8 mouse cellular contexts compared by ENCODE assay signal in genomic region chr14:16365362-16366173, GRCm38 (mm10). TPM values are rescaled to one million over a fixed set of nuclear protein-coding genes. Genes with fewer than 3 reads are reported as not detected.
DNase-seq lines count a peak whose midpoint lies in the region; ATAC-seq and TF ChIP-seq lines count a peak whose summit lies in the region.

No protein-coding gene starts in this region.

- H3K9me3 ChIP-seq in ES-E14 (ENCODE audit: control insufficient read depth, insufficient read depth, low read depth, low read length), result no peaks in the 10 kb centered on the region
- no peaks in the 10 kb centered on the region for H3K9me3 ChIP-seq in forebrain, postnatal 0 days (ENCODE audit: low read length)
- no peaks in the 10 kb centered on the region for H3K9me3 ChIP-seq in lung, postnatal 0 days (ENCODE audit: low read length)

- WGBS in cerebellum, adult 2 months, result under 1% methylated on average over 87 of the region's 87 CpGs
- WGBS in forebrain, postnatal 0 days, result 2% methylated on average over 82 of the region's 87 CpGs
- 3% methylated on average over 79 of the region's 87 CpGs for WGBS in lung, postnatal 0 days

- peak overlapping the region; percentile 80 for H3K9ac ChIP-seq in ES-E14 (ENCODE audit: insufficient read depth, low read depth, low read length, poor library complexity, severe bottlenecking)
- peak overlapping the region; percentile 99 for H3K9ac ChIP-seq in forebrain, postnatal 0 days
- peak overlapping the region; percentile 98 for H3K9ac ChIP-seq in lung, postnatal 0 days (replicated peaks; ENCODE audit: low read depth)

- DNase-seq in ES-E14 (ENCODE audit: low read depth, low spot score), result peak; percentile 27
- DNase-seq in cerebellum, adult 2 months, result peak; percentile 78 to 82
- DNase-seq in forebrain, postnatal 0 days, result peak; percentile 72
- peak; percentile 16 for DNase-seq in layer of hippocampus, adult 9-10 months (ENCODE audit: low spot score)
- DNase-seq in lung, postnatal 0 days (ENCODE audit: low spot score), result peak; percentile 80
- DNase-seq in ovary, postnatal 10 days (ENCODE audit: low spot score), result peak; percentile 41
- DNase-seq in thymus, postnatal 0 days (ENCODE audit: low spot score), result peak; percentile 74

- TF ChIP-seq CTCF in cerebellum, adult 2 months (IDR thresholded peaks at IDR 0.05; ENCODE audit: borderline replicate concordance, insufficient read depth, low read depth, low read length), result no peak
- TF ChIP-seq CTCF in forebrain, postnatal 0 days (IDR thresholded peaks at IDR 0.05; ENCODE audit: low read depth), result no peak
- TF ChIP-seq CTCF in lung, postnatal 0 days (IDR thresholded peaks at IDR 0.05), result peak; percentile 3; the same call in 1 of the 2 replicates

- peak; percentile 28; the same call in 1 of the 2 replicates for TF ChIP-seq POLR2A in cerebellum, adult 2 months (IDR thresholded peaks at IDR 0.05; ENCODE audit: borderline replicate concordance, insufficient read depth, low read length)

- H3K4me1 ChIP-seq in ES-E14 (ENCODE audit: control insufficient read depth in 2 of 2, insufficient read depth in 2 of 2, low read length in 2 of 2, poor library complexity in 1 of 2), result 0 out of 4 replicates have a peak, but pooled peaks cover 0 to 2% of the 10 kb centered on the region in 2 experiments
- H3K4me1 ChIP-seq in cerebellum, adult 2 months (ENCODE audit: control insufficient read depth, insufficient read depth, low read length), result no peaks in the 10 kb centered on the region
- peaks cover 11% of the 10 kb centered on the region; the same call in 1 of the 2 replicates for H3K4me1 ChIP-seq in forebrain, postnatal 0 days (ENCODE audit: insufficient read depth)
- H3K4me1 ChIP-seq in lung, postnatal 0 days (ENCODE audit: insufficient read depth, low read depth, low read length), result peaks cover 8% of the 10 kb centered on the region; the same call in 1 of the 2 replicates

- no peaks in the 10 kb centered on the region for H3K36me3 ChIP-seq in ES-E14 (ENCODE audit: control insufficient read depth, insufficient read depth, low read length, poor library complexity, severe bottlenecking)
- H3K36me3 ChIP-seq in forebrain, postnatal 0 days (ENCODE audit: insufficient read depth), result no peaks in the 10 kb centered on the region
- H3K36me3 ChIP-seq in lung, postnatal 0 days (ENCODE audit: insufficient read depth, low read length), result no peaks in the 10 kb centered on the region

- H3K27ac ChIP-seq in ES-E14 (ENCODE audit: insufficient read depth, low read depth, low read length, poor library complexity, severe bottlenecking), result no peak overlapping the region
- peak overlapping the region; percentile 92 for H3K27ac ChIP-seq in cerebellum, adult 2 months (ENCODE audit: insufficient read depth, low read length)
- peak overlapping the region; percentile 98 for H3K27ac ChIP-seq in forebrain, postnatal 0 days (ENCODE audit: low read depth, low read length)
- peak overlapping the region; percentile 100 for H3K27ac ChIP-seq in lung, postnatal 0 days (ENCODE audit: low read length)

- ATAC-seq in forebrain, postnatal 0 days, result peak; percentile 65
- peak; percentile 6 to 23; a peak in 3 of 4 replicates for ATAC-seq in hematopoietic stem cell, adult 5-6 weeks (replicated peaks in 1 of 2; ENCODE audit: insufficient read depth in 1 of 2, low FRiP score in 2 of 2, low TSS enrichment in 1 of 2, low read depth in 1 of 2, poor library complexity in 2 of 2, severe bottlenecking in 2 of 2)
- peak; percentile 64 for ATAC-seq in lung, postnatal 0 days

- no peak for TF ChIP-seq EP300 in lung, postnatal 0 days (IDR thresholded peaks at IDR 0.05)

- in situ Hi-C loops in ES-E14 (cut with MboI; ENCODE audit: low sequenced_read_pairs in 2 of 2, unreplicated experiment in 2 of 2), result no loop called here

- peak overlapping the region; percentile 85 for H3K4me2 ChIP-seq in forebrain, postnatal 0 days (ENCODE audit: low read depth)
- H3K4me2 ChIP-seq in lung, postnatal 0 days (replicated peaks; ENCODE audit: low read depth, low read length), result peak overlapping the region; percentile 85

- H3K4me3 ChIP-seq in ES-E14 (ENCODE audit: insufficient read depth in 1 of 2, low read depth in 1 of 2, low read length in 2 of 2, poor library complexity in 1 of 2, severe bottlenecking in 1 of 2), result peak overlapping the region; percentile 89 to 99
- H3K4me3 ChIP-seq in cerebellum, adult 2 months (replicated peaks; ENCODE audit: insufficient read depth, low read depth, low read length), result peak overlapping the region; percentile 84
- H3K4me3 ChIP-seq in forebrain, postnatal 0 days (ENCODE audit: low read depth, low read length), result peak overlapping the region; percentile 82
- H3K4me3 ChIP-seq in lung, postnatal 0 days (ENCODE audit: low read depth, low read length), result peak overlapping the region; percentile 95

- no peaks in the 10 kb centered on the region for H3K27me3 ChIP-seq in cerebellum, adult 2 months (ENCODE audit: control insufficient read depth, insufficient read depth, low read length)
- no peaks in the 10 kb centered on the region for H3K27me3 ChIP-seq in forebrain, postnatal 0 days (ENCODE audit: insufficient read depth, low read length)
- no peaks in the 10 kb centered on the region for H3K27me3 ChIP-seq in lung, postnatal 0 days (replicated peaks; ENCODE audit: insufficient read depth, low read length)

TF ChIP-seq in ES-E14, 5 proteins besides CTCF, POLR2A, EP300 and RAD21:
- TF ChIP-seq CHD2 (IDR thresholded peaks at IDR 0.05; ENCODE audit: low read depth, low read length) (no peak), MAFK (IDR thresholded peaks at IDR 0.05; ENCODE audit: insufficient read depth, low read depth, low read length) (no peak), ZC3H11A (IDR thresholded peaks at IDR 0.05; ENCODE audit: borderline replicate concordance, low read depth, low read length) (no peak), ZNF384 (IDR thresholded peaks at IDR 0.05; ENCODE audit: low read depth, low read length) (no peak), HCFC1 (IDR thresholded peaks at IDR 0.05; ENCODE audit: borderline replicate concordance, insufficient read depth, low read length) (peak; percentile 51; the same call in 1 of the 2 replicates)

RNA-seq across cellular contexts. Expression of gene Top2b, which starts 0.6 kb away (rescaled TPM):
- 13.2 and 27.1 TPM in 2 replicates for total RNA-seq in ES-E14 (2012; rRNA removed)
- 47.1 and 52.6 TPM in 2 replicates for polyA plus RNA-seq in cerebellum, adult 2 months (2012; rRNA removed)
- 173 and 198 TPM in 2 replicates for total RNA-seq in forebrain, postnatal 0 days (2014; rRNA removed)
- polyA plus RNA-seq in forebrain, postnatal 0 days (2015; fragmentation: Nextera tagmentation; extraction: Ambion mirVana), result 45.0 and 52.8 TPM in 2 replicates
- 195 and 239 TPM in 2 replicates for total RNA-seq in hematopoietic stem cell, adult 5-6 weeks (2017)
- polyA plus RNA-seq in lung, postnatal 0 days (2015; fragmentation: Nextera tagmentation; extraction: Ambion mirVana), result 26.3 and 29.5 TPM in 2 replicates
- polyA plus RNA-seq in thymus, postnatal 0 days (2015; fragmentation: Nextera tagmentation; extraction: Ambion mirVana), result 69.1 and 93.3 TPM in 2 replicates

Comparison
In these comparisons a context has a peak if more than half of its experiments do, and no peak if none do; other contexts are left out.
1. DNase-seq: peak in every context shown above with its lines; median percentile 80 in cerebellum, adult 2 months; 80 in lung, postnatal 0 days; 74 in thymus, postnatal 0 days; 72 in forebrain, postnatal 0 days; 41 in ovary, postnatal 10 days; 27 in ES-E14; 16 in layer of hippocampus, adult 9-10 months.
2. ATAC-seq: peak in every context shown above with its lines; median percentile 65 in forebrain, postnatal 0 days; 64 in lung, postnatal 0 days; 14 in hematopoietic stem cell, adult 5-6 weeks.